Mouse (Mus musculus): ENCODE data around the gene Vps8.

The Vps8 gene

GRCm38 (mm10) chr16:21563322-21563721 is 140.4 kb downstream of the Vps8 start:
- no peak for DNase-seq

DNA sequence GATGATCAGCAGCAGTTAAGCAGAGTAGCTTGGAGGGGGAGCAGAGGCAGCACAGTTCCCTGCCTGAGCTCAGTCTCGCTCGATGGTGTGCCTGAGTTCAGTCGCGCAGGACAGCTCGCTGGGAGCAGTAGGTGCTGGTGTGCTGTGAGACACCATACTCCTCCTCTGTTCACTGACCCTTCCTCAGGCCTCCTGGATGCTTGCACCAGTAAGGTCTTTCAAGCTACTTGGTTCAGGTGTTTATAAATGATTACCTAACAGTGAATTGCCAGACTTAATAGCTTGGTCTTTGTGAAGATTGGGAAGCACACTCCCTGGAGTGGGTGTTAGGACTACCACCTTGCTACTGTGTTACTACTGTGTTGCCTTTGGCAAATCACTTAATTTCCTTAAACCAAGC is 144.2 kb downstream of the Vps8 start:
- no peak for DNase-seq

- no peak for DNase-seq
Measured at GRCm38 (mm10) chr16:21569952-21570351, 147.0 kb downstream of the Vps8 start.

- DNase-seq: no peak
Measured at GRCm38 (mm10) chr16:21570786-21571185, 147.9 kb downstream of the Vps8 start.

DNA sequence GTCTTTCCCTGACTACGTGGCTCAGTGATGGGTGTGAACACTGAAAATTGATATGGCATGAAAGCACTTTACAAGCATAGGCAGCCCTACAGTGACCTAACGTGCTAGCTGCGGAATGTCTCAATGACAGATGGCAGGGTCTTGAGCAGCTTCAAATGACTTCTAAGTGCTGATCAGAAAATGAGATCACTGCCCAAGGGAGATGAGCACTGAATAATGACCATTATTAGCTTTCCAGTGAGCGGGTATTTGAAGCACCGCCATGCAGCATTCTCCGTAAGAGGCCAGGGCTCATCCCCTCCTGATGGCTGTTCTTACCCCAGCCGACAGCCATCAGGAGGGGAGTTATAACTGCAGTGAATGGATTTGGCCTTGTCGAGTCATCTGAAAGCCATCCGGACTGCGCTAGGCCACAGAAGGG is 153.1 kb downstream of the Vps8 start:
- no peak for DNase-seq

DNA sequence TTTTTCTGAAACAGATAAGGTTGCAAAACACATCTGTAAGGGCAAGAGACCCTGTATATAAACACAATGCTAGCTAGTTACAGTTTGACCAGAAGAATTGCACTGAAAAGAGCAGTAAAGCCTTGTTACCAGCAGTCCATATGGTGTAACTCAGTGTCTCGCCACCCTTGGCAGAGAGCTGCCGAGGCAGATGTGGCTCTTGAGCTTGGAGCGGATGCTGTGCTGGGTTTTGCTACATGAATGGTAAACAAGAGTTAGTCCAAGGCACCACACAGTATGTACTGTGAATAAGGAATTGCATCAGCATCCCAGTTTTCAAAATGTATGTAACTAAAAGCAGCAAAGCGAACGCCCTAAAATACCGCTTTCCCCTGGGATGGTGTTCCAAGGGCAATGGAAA is 166.2 kb downstream of the Vps8 start:
- DNase-seq: no peak

GRCm38 (mm10) chr16:21590806-21591205 is 167.9 kb downstream of the Vps8 start:
- no peak for DNase-seq

DNA sequence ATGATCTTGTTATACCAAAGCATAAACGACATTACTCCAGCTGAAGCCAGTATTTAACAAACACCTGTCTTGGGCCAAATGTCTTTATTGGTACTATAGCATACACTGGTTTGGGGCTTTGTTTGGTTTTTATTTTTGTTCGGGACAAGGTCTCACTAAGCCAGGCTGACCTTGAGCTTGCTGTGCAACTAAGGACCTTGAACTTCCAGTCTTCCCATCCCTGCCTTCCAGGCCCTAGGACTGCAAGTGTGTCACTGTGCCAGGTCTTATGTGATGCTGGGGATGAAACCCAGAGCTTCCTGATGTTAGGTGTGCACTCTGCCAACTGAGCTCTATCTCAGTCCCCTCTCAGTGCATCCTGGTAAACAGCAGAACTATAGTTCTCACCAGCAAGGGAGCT is 168.6 kb downstream of the Vps8 start:
- DNase-seq: no peak

DNA sequence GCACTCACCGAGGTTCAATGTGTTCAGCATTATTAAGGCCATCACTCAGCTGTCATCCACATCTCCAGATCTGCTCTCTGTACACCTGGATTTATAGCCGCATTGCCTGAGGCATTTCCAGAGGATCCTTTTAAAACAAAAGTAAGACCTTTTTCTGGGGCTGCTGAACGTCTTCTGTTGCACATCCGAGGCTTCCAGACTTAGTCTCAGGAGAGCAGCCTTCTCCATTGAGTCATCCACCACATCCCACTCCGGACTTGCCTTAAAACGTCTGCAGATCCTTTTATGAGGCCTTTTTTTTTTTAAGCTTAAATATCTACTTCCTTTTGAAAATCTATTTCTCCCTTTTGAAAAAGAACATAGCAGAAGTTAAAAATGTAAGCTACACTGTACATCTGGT is 172.6 kb downstream of the Vps8 start:
- DNase-seq: no peak

DNA sequence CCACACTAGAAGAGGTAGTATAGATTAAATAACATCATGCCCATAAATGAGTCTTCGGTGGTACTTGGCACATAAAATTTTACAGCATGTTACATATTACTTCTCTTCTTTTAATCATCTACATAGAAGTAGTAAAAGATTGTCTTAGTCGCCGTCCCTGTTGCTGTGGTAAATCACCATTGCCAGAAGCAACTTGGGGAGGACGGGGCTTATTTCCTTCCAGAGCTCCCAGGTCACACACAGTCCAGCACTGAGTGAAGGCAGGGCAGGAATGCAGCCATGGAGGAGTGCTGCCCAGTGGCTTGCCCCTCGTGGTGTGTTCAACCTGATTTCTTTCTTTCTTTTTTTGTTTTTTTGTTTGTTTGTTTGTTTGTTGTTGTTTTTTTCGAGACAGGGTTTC is 181.4 kb downstream of the Vps8 start:
- no peak for DNase-seq

DNA sequence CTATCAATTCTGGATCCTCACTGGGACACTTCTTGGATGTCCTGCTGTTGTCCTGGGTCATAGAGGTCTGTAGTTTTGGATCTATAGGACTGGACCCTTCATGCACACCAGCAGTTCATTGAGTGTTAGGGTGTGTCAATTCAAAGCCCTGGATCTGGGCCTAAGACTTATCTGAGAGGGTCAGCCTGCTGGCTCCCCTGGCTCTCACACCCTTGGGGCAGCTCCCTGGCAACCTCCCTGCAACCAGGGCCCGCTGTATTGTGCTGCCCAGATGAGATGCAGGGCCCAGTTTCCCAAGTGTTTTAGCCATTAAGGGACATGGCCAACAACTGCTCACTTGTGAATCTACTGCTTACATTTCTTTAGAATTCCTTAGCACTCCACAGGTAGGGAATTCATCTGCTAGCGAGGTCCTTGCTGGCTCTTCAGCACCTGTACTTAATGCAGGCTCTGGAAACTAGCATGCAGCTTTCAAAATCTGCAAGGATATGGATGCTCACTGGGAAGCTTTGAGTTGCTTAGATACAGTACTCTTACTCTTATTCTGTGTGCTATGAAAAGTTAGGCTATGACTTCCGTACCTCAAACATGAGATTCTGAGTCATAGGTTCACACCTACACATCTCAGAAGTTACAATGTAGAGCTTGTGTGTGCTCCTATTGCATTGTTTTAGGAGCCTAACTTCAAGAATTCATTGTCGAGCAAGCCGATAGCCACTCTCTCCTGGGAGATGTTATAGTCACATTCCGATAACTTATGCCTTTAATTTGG is 183.5 kb downstream of the Vps8 start:
- no peak for DNase-seq

DNA sequence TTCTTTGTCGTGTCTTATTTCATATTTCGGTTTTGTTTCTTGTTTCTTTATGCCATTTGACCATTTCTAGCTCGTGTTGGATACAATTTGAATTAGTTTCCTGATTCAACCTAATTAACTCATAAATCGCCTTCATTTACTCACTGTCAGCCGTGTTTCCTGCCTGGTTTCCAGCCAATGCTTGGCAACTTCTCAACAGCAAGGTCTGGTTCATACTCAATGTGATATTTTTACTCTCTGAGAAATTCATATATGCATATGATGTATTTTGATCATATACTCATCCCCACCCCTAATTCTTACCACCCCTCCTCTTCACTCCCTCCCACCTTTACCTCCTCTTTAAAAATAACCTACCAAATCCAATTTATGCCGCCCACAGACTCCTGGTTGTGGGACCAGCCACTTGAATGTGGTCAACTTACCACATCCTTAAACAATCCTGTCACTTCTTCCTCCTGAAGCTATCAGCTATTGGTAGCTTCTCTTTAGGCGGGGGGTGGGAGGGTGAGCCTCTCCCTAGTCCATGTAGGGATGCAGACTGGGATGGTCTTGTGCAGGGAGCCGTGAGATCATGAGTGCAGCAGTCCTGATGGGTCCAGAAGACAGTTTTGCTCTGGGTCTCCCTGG is 184.2 kb downstream of the Vps8 start:
- DNase-seq: no peak

DNA sequence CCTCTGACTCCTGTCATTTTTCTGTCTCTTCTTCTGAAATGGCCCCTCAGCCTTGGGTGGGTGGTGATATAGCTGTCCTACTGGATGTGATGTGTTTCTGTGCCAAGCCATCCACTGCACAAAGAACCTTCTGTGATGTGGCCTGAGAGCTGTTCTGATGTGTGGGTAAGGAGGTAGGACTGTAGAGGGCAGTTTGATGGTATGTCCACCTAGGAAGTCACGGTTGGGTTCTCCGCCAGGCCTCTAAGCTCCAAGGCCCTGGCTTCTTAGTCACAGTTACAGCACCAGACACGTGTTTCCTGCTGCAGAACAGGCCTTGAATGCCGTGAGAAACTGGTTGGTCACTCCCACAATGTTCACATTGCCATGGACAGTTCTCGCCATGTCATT is 184.7 kb downstream of the Vps8 start:
- no peak for DNase-seq

DNA sequence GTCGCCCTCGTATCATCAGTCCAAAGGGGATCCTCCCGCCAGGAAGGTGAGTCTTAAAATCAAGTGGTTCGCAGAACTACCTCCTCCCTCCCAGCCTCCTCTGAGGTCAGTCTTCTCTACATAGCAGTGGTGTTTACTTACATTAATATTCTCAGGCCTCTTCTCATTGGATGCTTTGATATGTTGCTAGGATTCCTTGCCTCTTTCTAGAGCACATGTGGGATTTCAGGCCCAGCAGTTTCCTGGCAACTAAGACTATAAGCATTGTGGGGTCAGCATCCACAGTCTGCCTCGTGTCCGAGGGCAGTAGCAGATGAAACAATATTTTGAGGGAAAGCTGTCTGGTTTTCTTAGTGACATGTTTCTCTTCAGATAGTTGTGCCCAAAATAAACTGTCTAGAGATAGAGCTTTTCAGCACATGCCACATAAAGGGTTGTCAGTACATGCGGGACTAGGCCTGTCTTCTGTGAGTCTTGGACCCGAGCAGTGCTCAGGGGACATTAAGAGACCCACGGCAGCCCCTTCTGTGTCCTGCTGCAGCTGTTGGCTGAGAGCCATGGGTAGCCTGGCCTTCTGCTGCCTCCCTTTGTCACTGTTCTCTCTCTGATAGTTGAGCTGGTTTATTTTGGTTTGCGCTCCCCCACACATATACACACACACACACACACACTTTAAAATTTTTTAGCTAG is 185.4 kb downstream of the Vps8 start:
- no peak for DNase-seq

GRCm38 (mm10) chr16:21610473-21610872 is 187.6 kb downstream of the Vps8 start:
- no peak for DNase-seq

- peak; percentile 9 for DNase-seq
Measured at GRCm38 (mm10) chr16:21615802-21616201, 192.9 kb downstream of the Vps8 start.

DNA sequence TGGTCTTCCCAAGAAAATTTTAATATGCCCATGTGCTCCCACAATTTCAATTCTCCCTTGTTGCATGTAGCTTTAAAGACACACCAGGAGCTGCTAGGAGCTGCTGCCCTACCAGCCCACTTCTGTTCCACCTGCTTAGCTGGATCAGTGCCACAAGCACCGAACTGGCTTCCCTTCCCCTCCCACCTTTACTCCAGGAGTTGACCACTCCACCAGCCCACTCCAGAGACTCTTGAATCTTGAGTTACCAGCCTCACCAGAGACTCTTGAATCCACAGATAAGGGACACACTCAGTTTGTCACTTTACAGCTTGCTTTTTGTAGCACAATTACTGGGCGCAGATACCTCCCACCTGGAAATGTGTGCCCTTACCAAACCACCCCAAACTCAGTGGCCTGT is 197.7 kb downstream of the Vps8 start:
- DNase-seq: no peak

DNA sequence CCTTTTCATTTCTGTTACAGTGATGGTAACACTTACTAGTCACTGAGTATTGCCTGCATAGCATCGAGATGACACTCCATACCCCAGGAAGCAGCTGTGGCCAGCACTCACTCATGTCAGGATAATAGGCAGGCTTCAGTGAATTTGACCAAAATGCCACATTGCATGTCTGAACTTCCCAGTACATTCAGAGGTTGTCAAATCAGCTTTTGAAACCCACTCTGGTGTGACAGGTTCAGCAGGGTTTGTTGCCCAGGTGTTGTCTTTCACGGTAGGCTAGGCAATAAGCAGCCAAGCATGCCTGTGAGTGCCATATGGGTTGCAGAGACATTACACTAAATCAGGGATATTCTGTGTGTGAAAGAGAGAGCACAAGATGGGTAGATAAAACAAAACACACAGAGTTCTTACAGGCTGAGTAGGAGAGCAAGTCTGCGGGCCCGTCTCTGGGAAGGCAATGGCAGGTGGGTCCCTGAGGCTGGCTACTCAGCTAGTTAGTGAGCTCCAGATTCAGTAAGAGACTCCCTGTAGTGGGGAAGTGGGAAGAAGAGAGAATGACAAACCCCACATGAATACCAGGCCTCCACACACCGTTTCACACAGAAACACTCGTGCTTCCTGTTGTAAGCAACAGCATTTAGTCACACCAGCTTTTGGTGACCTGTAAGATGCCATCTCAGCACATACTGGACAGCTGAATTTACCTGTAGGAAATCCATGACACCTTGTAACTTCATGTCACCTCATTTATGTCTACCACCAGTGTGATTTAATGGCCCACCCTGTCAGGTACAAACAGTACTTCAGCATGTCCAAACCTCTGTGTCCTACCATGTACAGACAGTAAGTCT is 203.1 kb downstream of the Vps8 start:
- no peak for DNase-seq

GRCm38 (mm10) chr16:21627248-21627647 is 204.3 kb downstream of the Vps8 start:
- no peak for DNase-seq

DNA sequence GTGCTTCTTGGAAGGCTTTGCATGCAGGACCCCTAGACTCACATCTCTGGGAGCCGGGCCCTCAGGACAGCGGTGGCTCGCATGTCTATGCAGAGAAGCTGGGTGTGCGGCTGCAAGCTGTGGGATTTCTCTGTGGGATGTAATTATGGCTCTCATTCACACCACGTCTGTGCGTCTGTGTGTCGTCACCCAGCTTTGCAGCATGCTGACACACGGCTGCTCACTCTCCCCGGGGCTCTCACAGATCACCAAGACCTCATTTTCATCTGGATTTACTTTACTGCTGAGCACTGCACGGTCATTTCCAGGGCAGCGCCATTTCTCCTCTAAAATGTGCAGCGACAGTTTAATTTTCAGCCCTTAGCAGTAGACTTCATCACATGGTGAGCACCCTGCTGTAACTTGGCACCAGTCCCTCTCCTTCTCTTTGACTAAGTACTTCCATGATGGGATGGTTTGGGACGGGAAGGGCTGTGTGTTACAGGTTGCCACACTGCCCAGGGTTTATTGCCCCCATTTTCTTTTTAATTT is 205.2 kb downstream of the Vps8 start:
- no peak for DNase-seq

GRCm38 (mm10) chr16:21630614-21631013 is 207.7 kb downstream of the Vps8 start:
- DNase-seq: no peak

- no peak for DNase-seq
Measured at GRCm38 (mm10) chr16:21631815-21632222, 208.9 kb downstream of the Vps8 start.

DNA sequence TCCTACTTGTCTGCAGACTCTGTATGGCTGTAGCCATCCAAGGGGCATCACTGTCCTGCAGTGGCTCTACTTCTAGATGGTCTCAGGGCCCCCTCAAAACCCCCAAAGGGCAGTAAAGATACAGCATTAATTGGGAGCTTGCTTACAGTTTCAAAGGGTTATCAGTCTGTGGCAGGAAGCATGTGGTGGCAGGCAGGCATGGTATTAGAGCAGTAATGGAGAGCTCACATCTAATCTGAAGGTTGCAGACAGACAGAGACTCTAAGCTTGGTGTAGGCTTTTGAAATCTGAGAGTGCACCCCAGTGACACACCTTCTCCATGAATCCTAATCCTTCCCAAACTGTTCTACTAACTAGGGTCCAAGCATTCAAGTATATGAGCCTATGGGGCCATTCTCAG is 211.5 kb downstream of the Vps8 start:
- DNase-seq: no peak
